Mouse (Mus musculus): ENCODE measurements around the gene Kcnk7.

Gene Kcnk7

GRCm38 (mm10) chr19:5689565-5690342, 14.4 kb upstream of the Kcnk7 start:
- DNase-seq (ENCODE audit: low read depth, low spot score) = peak; percentile 27

DNA sequence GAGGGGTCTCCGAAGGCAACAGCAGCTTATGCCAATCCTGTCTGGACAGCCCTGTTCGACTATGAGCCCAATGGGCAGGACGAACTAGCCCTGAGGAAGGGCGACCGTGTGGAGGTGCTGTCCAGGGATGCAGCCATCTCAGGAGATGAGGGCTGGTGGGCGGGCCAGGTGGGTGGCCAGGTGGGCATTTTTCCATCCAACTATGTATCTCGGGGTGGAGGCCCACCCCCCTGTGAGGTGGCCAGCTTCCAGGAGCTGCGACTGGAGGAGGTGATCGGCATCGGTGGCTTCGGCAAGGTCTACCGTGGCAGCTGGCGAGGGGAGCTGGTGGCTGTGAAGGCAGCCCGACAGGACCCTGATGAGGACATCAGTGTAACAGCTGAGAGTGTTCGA, 13.8 kb upstream of the Kcnk7 start:
- no peak for DNase-seq (ENCODE audit: low read depth, low spot score)

- no peak for DNase-seq (ENCODE audit: low read depth, low spot score)
Measured at GRCm38 (mm10) chr19:5691601-5692000, 12.6 kb upstream of the Kcnk7 start.

GRCm38 (mm10) chr19:5692086-5692912, 11.9 kb upstream of the Kcnk7 start:
- no peak for DNase-seq (ENCODE audit: low read depth, low spot score)

DNA sequence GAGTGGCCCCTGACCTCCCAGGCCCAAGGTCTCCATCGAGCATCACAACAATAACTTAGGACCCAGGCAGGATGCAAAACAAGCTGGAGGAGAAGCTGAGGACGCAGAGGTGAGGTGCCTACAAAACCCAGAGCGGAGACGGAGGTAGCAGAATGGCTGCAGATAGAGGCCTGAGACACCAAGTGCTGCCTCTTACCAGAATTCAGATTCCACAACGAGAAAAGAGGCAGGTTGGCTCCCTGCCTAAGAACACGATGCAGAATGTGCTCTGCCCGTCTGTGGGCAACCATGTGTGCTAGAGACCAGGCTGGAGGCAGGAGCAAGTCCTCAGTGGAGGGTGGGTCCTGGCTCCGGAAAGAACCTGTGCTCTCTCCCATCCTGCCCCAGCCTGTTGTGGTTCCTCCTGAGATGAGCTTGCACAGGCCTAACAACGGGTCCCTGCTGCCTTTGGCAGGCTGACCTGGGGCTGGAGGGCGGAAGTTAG, 11.2 kb upstream of the Kcnk7 start:
- DNase-seq (ENCODE audit: low read depth, low spot score) = no peak

DNA sequence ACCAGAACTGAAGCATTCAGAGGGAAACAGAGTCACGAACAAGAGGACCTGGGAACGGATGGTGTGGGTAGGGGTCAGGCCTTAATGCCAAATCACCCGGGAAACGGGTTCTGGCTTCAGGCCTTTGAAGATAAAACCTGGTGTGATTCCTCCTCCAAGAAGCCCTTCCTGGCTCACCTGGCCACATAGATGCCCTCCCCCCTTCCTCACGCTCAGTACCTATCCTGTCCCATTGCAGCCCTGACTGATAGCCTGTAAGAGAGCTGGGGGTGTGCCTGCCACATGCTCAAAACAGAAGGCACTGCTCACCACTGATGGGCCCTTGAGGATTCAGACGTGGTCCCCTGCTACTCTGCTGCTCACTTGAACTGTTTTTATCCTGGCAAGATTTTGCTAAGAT, 10.4 kb upstream of the Kcnk7 start:
- DNase-seq (ENCODE audit: low read depth, low spot score) = no peak

GRCm38 (mm10) chr19:5695849-5696462, 8.2 kb upstream of the Kcnk7 start:
- no peak for DNase-seq (ENCODE audit: low read depth, low spot score)

DNA sequence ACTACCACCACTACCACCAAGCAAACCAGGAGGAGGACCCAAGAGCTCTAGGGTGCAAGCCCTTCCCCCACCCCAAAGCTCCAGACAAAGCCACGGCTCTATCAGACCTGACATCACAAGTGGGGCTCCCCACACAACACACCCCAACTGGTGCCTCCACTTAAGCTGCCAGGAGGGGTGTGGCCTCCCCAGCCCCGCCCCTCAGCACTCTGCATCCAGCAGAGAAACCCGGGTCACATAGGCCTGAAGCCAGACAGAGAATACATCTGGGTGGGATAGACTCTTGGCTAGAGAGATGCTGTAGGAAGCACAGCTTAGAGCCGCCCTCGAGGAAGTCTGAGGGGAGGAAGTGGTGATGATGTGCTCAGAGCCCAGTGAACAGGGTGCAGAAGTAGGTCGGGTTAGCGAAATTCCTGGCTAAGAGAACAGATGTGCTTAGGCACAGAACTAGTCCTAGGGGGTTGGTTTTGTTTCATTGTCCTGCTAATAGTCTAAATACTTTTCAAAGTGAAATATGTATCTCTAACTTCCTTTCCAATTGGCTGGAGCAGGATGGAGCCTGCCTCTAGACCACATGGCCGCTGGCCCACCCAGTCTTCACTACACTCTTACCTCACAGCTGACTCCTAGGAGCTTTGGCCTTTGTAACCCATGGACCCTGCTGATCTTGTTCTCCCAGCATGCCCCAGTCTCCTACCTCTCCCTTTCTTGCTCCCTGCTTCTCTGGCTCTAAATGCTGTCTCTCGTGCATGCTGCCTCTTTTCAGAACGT, 819 bp downstream of the Kcnk7 start:
- no peak for DNase-seq (ENCODE audit: low read depth, low spot score)

DNA sequence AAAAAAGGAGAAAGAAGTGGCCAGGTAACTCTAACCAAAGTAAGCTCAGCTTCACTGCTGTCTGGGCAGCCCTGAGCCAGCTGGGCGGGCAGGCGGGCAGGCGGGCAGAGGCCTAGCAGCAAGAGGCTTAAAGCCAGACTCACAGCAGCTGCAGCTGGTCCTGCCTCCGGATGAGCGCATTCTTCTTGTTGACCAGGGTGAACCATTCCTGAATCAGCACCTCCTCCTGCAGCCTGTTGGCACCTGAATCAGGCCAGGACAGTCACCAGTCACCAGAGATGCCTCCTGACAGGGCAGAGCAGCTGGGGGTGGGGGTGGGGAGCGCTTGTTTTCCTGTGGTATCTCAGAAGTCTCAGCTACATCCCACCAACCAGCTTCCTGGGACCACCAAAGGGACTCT, 5.9 kb downstream of the Kcnk7 start:
- DNase-seq (ENCODE audit: low read depth, low spot score) = no peak

- DNase-seq (ENCODE audit: low read depth, low spot score) = no peak
Measured at GRCm38 (mm10) chr19:5710581-5710980, 6.4 kb downstream of the Kcnk7 start.

GRCm38 (mm10) chr19:5711218-5711617, 7.1 kb downstream of the Kcnk7 start:
- DNase-seq (ENCODE audit: low read depth, low spot score) = no peak

GRCm38 (mm10) chr19:5711907-5712460, 7.8 kb downstream of the Kcnk7 start:
- DNase-seq (ENCODE audit: low read depth, low spot score) = no peak

DNA sequence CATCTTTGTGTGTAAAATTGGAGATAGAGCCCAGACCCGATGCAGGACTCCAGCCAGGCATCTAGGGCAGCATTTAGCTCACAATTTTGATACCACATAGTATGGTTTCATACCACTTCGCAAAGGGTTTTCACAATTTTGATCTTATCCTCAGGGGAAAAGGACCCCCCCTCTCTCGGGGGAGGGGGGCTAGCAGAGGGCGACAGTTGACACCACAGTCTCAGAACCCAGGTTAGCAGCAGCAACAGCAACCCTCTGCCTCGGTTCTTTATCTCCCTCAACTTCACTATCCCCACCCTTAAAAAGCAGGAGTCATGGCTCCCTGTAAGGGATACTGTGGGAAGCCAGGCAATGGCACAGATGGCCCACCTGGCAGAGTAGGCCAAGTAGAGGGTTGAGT, 9.1 kb downstream of the Kcnk7 start:
- DNase-seq (ENCODE audit: low read depth, low spot score) = no peak

- DNase-seq (ENCODE audit: low read depth, low spot score) = no peak
Measured at GRCm38 (mm10) chr19:5713730-5714129, 9.6 kb downstream of the Kcnk7 start.

GRCm38 (mm10) chr19:5715793-5716688, 11.9 kb downstream of the Kcnk7 start:
- DNase-seq (ENCODE audit: low read depth, low spot score) = no peak

- DNase-seq (ENCODE audit: low read depth, low spot score) = no peak
Measured at GRCm38 (mm10) chr19:5716955-5717354, 12.8 kb downstream of the Kcnk7 start.

DNA sequence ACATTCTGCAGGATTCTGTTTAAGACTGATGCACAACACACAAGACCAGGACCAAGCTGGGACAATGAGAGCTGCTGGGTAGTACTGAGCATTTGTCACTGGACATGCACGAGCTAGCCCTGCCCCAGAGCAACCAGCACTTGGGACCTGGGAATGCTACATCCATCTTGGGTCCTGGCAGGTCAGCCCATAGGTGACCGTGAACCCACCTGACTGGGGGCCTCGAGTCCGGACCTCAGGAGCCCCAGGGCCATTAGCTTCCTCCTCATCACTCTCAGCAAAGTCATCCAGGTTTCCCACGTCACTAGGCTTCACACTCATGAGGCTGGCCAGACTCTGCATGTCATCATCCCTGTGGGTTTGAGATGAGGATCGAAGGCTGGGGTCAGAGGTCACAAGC, 17.1 kb downstream of the Kcnk7 start:
- no peak for DNase-seq (ENCODE audit: low read depth, low spot score)

DNA sequence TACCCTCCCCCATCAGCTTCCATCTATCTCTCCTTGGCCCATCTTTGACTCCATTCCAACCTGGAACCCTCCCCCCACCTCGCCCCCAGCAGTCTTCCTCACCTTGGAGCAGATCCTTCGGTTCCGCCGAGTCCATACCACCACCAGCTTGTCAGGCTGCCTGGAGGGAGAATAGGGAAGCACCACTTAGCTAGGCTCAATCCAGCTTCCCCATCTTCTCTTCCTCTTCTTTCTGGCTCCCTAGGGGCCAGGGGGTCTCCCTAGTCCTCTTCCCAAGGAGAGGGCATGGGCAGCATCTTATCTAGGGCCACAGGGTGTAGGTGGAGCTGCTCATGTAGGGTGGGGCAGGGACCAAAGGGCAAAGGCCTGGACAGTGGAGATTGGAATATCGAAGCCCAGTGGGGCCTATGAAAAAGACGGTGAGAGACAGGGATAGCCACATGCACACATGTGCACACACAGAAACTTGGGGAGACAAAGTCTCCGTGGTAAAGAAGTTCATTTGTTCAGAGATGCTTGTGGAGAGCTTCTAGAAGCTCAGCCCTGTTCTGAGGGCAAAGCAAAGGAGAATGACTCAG, 18.8 kb downstream of the Kcnk7 start:
- no peak for DNase-seq (ENCODE audit: low read depth, low spot score)

GRCm38 (mm10) chr19:5723934-5724548, 19.9 kb downstream of the Kcnk7 start:
- DNase-seq (ENCODE audit: low read depth, low spot score) = no peak
